Mouse (Mus musculus) limb, embryonic 10.5 days (tissue): Measurements from ENCODE around the gene Atp1b3. TPM values are rescaled to one million over a fixed set of nuclear protein-coding genes. Genes with fewer than 3 reads are reported as not detected.

ENCODE experiments used
- DNase-seq: peaks from one replicate; pipeline ENCODE4 v3.0.0-alpha.2; 2017; ENCODE audit warnings: low spot score
- H3K27ac ChIP-seq: fragments of 300-500 bp; sonication (generic); 2 replicates; pipeline ENCODE4 v1.5.1; 2016; ENCODE audit warnings: mild to moderate bottlenecking
- H3K27me3 ChIP-seq: fragments of 300-500 bp; sonication (generic); 2 replicates; pipeline ENCODE4 v1.6.1; 2016; ENCODE audit warnings: low read depth, mild to moderate bottlenecking; ENCODE audit not compliant: poor library complexity, severe bottlenecking
- H3K36me3 ChIP-seq: fragments of 300-500 bp; sonication (generic); 2 replicates; pipeline ENCODE4 v1.6.1; 2016; ENCODE audit warnings: mild to moderate bottlenecking, moderate library complexity
- H3K4me1 ChIP-seq: fragments of 300-500 bp; sonication (generic); 2 replicates; pipeline ENCODE4 v1.6.1; 2016
- H3K4me3 ChIP-seq: fragments of 300-500 bp; sonication (generic); 2 replicates; pipeline ENCODE4 v1.5.1; 2016; ENCODE audit warnings: mild to moderate bottlenecking, moderate library complexity
- H3K9me3 ChIP-seq: fragments of 300-500 bp; sonication (generic); replicated peaks from 2 replicates; pipeline ENCODE4 v1.6.1; 2016; ENCODE audit warnings: mild to moderate bottlenecking
- WGBS: fragments of 180-500 bp; shearing (Covaris S2); methylation state at CpG from one replicate; pipeline ENCODE4 v1.1.7; 2016; 5-methylcytosine and 5-hydroxymethylcytosine counted together
- polyA plus RNA-seq: library from polyadenylated mRNA; unstranded; fragments of >200 nt; fragmentation: Nextera tagmentation; extraction: Ambion mirVana; gene quantifications from 2 replicates; pipeline ENCODE4 v1.2.1, GENCODE M21; 2016

Gene Atp1b3
- polyA plus RNA-seq, 1 experiment from 2014 or later, result 148 TPM

DNA sequence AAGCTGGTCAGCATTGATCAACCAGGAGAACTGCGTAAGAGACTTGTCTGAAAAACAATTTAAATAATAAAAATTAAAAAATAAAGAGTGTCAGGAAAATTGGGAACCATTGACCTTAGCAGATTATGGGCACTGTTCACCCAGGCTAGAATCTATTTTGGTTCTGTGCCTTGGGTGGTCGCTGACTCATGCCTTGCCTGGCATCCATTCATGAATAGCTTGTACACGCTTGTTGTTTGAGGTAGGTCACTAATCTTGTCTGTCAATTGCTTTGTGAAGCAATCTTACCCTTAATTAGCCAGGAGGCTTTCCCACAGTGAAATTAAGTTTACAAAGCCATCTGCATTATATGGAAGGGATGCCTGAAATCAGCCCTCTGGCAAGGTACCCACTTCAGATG is 55.4 kb downstream of the Atp1b3 start:
- H3K36me3 ChIP-seq, result peaks cover 99% of the 10 kb centered on the region
- 94% methylated on average over 3 of the region's 3 CpGs for WGBS
- no peak overlapping the region for H3K27ac ChIP-seq
- H3K27me3 ChIP-seq, result no peaks in the 10 kb centered on the region
- no peak for DNase-seq
- H3K4me1 ChIP-seq, result no peaks in the 10 kb centered on the region
- H3K4me3 ChIP-seq, result no peak overlapping the region
- no peaks in the 10 kb centered on the region for H3K9me3 ChIP-seq

- no peaks in the 10 kb centered on the region for H3K27me3 ChIP-seq
- H3K4me3 ChIP-seq, result no peak overlapping the region
- 98% methylated on average over 3 of the region's 3 CpGs for WGBS
- DNase-seq, result no peak
- no peak overlapping the region for H3K27ac ChIP-seq
- no peaks in the 10 kb centered on the region for H3K4me1 ChIP-seq
- H3K36me3 ChIP-seq, result peaks cover 87% of the 10 kb centered on the region
- H3K9me3 ChIP-seq, result no peaks in the 10 kb centered on the region
These were observed 64.8 kb downstream of the Atp1b3 start for GRCm38 (mm10) chr9:96299324-96300008.

- H3K36me3 ChIP-seq, result peaks cover 60% of the 10 kb centered on the region
- no peak overlapping the region for H3K27ac ChIP-seq
- H3K4me3 ChIP-seq, result no peak overlapping the region
- H3K9me3 ChIP-seq, result no peaks in the 10 kb centered on the region
- no peaks in the 10 kb centered on the region for H3K4me1 ChIP-seq
- 97% methylated on average over 7 of the region's 7 CpGs for WGBS
- no peaks in the 10 kb centered on the region for H3K27me3 ChIP-seq
- DNase-seq, result no peak
These were observed 72.1 kb downstream of the Atp1b3 start for GRCm38 (mm10) chr9:96292144-96292543.

GRCm38 (mm10) chr9:96284916-96285315 is 79.3 kb downstream of the Atp1b3 start:
- DNase-seq, result no peak
- H3K27me3 ChIP-seq, result no peaks in the 10 kb centered on the region
- 40% methylated on average over 1 of the region's 1 CpGs for WGBS
- H3K36me3 ChIP-seq, result peaks cover 33% of the 10 kb centered on the region
- no peak overlapping the region for H3K4me3 ChIP-seq
- no peaks in the 10 kb centered on the region for H3K9me3 ChIP-seq
- H3K27ac ChIP-seq, result no peak overlapping the region
- no peaks in the 10 kb centered on the region for H3K4me1 ChIP-seq

Other genes starting within 250 kb of the Atp1b3 start
- 4.4 and 4.6 TPM in 2 replicates for gene Gk5, start 245.1 kb downstream of the Atp1b3 start, polyA plus RNA-seq
- gene Tfdp2, start 168.2 kb downstream of the Atp1b3 start, polyA plus RNA-seq, result 58.5 and 61.6 TPM in 2 replicates
- gene Rnf7, start 114.2 kb upstream of the Atp1b3 start, polyA plus RNA-seq, result 257 and 265 TPM in 2 replicates
- gene Gm28729, start 160.8 kb upstream of the Atp1b3 start, polyA plus RNA-seq, result not detected in 2 replicates